Mouse (Mus musculus) bone marrow, adult 2 months (tissue): ENCODE data around the gene Glrp1. TPM values are rescaled to one million over a fixed set of nuclear protein-coding genes. Genes with fewer than 3 reads are reported as not detected.

Source experiments
- H3K27ac ChIP-seq: fragments of 200-500 bp; 2 replicates; pipeline ENCODE4 v1.5.1; 2012; ENCODE audit warnings: low read depth, mild to moderate bottlenecking, control low read depth, inconsistent platforms, low read length; ENCODE audit not compliant: control insufficient read depth, poor library complexity, insufficient read depth
- H3K4me1 ChIP-seq: fragments of 200-500 bp; 2 replicates; pipeline ENCODE4 v1.6.1; 2011; ENCODE audit warnings: low read length; ENCODE audit not compliant: control insufficient read depth, insufficient read depth
- H3K4me3 ChIP-seq: fragments of 200-500 bp; replicated peaks from 2 replicates; pipeline ENCODE3; 2011; ENCODE audit warnings: mild to moderate bottlenecking, low read depth, low read length, control low read depth; ENCODE audit not compliant: control insufficient read depth
- CTCF ChIP-seq: fragments of 200-500 bp; IDR thresholded peaks from 2 replicates; pipeline ENCODE4 v1.5.1; 2011; ENCODE audit warnings: low read length, control low read depth; ENCODE audit not compliant: control insufficient read depth, insufficient read depth
- POLR2A ChIP-seq: fragments of 200-500 bp; IDR thresholded peaks from 2 replicates; pipeline ENCODE4 v1.6.1; 2011; ENCODE audit warnings: low read depth, mild to moderate bottlenecking, control low read depth, low read length, borderline replicate concordance; ENCODE audit not compliant: control insufficient read depth
- WGBS: fragments of 180-500 bp; shearing (Covaris S2); methylation state at CpG from one replicate; pipeline ENCODE4 v1.1.7; 2018; 5-methylcytosine and 5-hydroxymethylcytosine counted together
- polyA plus RNA-seq: library from polyadenylated mRNA; stranded (reverse); fragments of >200 nt; gene quantifications from 2 replicates; pipeline ENCODE4 v1.2.4, GENCODE M21; 2011; ENCODE audit warnings: low replicate concordance; ENCODE audit not compliant: missing spikeins, insufficient read depth, insufficient read length

Gene Glrp1
- polyA plus RNA-seq = 0.50 and 2.6 TPM in 2 replicates

GRCm38 (mm10) chr1:88509789-88510188, at the start of gene Glrp1:
Gene Glrp1 (minus strand): TSS chr1:88510066.
- Histone ChIP-seq H3K4me1 (no peaks in the 10 kb centered on the region), H3K4me3 (no peak within 1 kb of the TSS), H3K27ac (no peak within 1 kb of the TSS; the same call in 1 of the 2 replicates)
- TF ChIP-seq CTCF = no peak
- no peak for TF ChIP-seq POLR2A
- 11% methylated on average over 8 of the region's 8 CpGs for WGBS

GRCm38 (mm10) chr1:88559258-88559657, 49.4 kb upstream of the Glrp1 start:
- WGBS = 73% methylated on average over 7 of the region's 7 CpGs
- no peaks in the 10 kb centered on the region for H3K4me1 ChIP-seq
- TF ChIP-seq CTCF (no peak), POLR2A (no peak)
- H3K27ac ChIP-seq = no peak overlapping the region
- no peak overlapping the region for H3K4me3 ChIP-seq

- TF ChIP-seq CTCF (no peak), POLR2A (no peak)
- H3K4me3 ChIP-seq = no peak overlapping the region
Observed at GRCm38 (mm10) chr1:88558793-88559192, 48.9 kb upstream of the Glrp1 start.

GRCm38 (mm10) chr1:88556401-88556800, 46.5 kb upstream of the Glrp1 start:
- Histone ChIP-seq H3K27ac (no peak overlapping the region), H3K4me3 (no peak overlapping the region), H3K4me1 (no peaks in the 10 kb centered on the region)
- TF ChIP-seq POLR2A = no peak
- TF ChIP-seq CTCF = no peak
- WGBS = 39% methylated on average over 11 of the region's 11 CpGs

More at GRCm38 (mm10) chr1:88558793-88559192, 48.9 kb upstream of the Glrp1 start:
- Histone ChIP-seq H3K4me1 (no peaks in the 10 kb centered on the region), H3K27ac (no peak overlapping the region)

GRCm38 (mm10) chr1:88553500-88554187, 43.8 kb upstream of the Glrp1 start:
- no peaks in the 10 kb centered on the region for H3K4me1 ChIP-seq
- TF ChIP-seq CTCF = no peak
- TF ChIP-seq POLR2A = no peak
- H3K27ac ChIP-seq = no peak overlapping the region
- H3K4me3 ChIP-seq = no peak overlapping the region
- 4% methylated on average over 7 of the region's 7 CpGs for WGBS

- TF ChIP-seq CTCF (no peak), POLR2A (no peak)
- Histone ChIP-seq H3K27ac (no peak overlapping the region), H3K4me1 (no peaks in the 10 kb centered on the region), H3K4me3 (no peak overlapping the region)
- 74% methylated on average over 1 of the region's 1 CpGs for WGBS
Observed at GRCm38 (mm10) chr1:88549263-88549662, 39.4 kb upstream of the Glrp1 start.

- Histone ChIP-seq H3K4me1 (no peaks in the 10 kb centered on the region), H3K27ac (no peak overlapping the region), H3K4me3 (no peak overlapping the region)
- 72% methylated on average over 7 of the region's 7 CpGs for WGBS
- TF ChIP-seq CTCF = no peak
- no peak for TF ChIP-seq POLR2A
Observed at GRCm38 (mm10) chr1:88547172-88547571, 37.3 kb upstream of the Glrp1 start.

GRCm38 (mm10) chr1:88543608-88544007, 33.7 kb upstream of the Glrp1 start:
- TF ChIP-seq CTCF = no peak
- TF ChIP-seq POLR2A = no peak
- WGBS = 70% methylated on average over 4 of the region's 4 CpGs
- Histone ChIP-seq H3K4me1 (no peaks in the 10 kb centered on the region), H3K27ac (no peak overlapping the region), H3K4me3 (no peak overlapping the region)

GRCm38 (mm10) chr1:88539823-88540222, 30.0 kb upstream of the Glrp1 start:
- TF ChIP-seq CTCF (no peak), POLR2A (no peak)
- Histone ChIP-seq H3K4me3 (no peak overlapping the region), H3K27ac (no peak overlapping the region), H3K4me1 (no peaks in the 10 kb centered on the region; the same call in 1 of the 2 replicates)
- 76% methylated on average over 3 of the region's 3 CpGs for WGBS
